Mouse (Mus musculus): ENCODE results near the gene Clybl.

Clybl gene

DNA sequence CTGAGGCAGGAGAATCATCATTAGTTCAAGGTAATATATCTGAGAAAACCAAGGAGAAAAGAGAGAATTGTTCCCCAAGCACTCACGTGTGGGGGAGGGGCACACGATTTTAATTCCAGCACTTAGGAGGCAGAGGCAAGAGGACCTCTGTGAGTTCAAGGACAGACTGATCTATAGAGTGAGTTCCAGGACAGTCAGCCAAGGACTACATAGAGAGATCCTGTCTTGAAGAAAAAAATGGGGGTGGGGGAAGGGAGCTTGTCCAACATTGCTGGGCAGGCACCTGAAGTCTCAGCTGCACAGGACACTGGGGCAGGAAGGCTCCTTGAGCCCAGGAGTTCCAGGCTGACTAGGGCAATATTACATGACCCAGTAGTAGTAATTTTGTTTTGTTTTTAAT lies 233.3 kb downstream of the Clybl start:
- no peak for DNase-seq (ENCODE audit: low spot score in 2 of 2)

- DNase-seq (ENCODE audit: low spot score in 2 of 2): no peak
These were observed 234.8 kb downstream of the Clybl start for GRCm38 (mm10) chr14:122416166-122416771.

DNA sequence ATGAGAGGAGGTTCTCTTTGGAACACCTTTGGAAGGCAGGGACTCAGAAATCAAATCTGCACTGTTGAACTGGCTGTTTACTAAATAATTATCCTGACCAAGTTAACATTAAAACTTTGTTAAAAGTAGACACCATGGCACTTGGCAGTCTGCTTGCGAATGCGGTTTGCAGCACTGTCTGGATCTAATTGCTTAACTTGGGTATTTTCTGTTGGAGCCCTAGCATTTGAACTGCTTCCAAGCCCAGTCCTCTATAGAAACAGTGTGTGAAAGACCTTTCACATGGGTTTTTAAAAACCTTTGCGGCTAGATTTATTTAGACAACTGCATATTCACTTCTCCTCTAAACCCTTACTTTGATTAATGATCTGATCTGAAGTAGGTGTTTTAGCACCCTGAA lies 242.9 kb downstream of the Clybl start:
- DNase-seq (ENCODE audit: low spot score in 2 of 2): no peak

GRCm38 (mm10) chr14:122426529-122427203 lies 245.2 kb downstream of the Clybl start:
- DNase-seq (ENCODE audit: low spot score in 2 of 2): no peak

GRCm38 (mm10) chr14:122427204-122427560 lies 245.7 kb downstream of the Clybl start:
- no peak for DNase-seq (ENCODE audit: low spot score in 2 of 2)

DNA sequence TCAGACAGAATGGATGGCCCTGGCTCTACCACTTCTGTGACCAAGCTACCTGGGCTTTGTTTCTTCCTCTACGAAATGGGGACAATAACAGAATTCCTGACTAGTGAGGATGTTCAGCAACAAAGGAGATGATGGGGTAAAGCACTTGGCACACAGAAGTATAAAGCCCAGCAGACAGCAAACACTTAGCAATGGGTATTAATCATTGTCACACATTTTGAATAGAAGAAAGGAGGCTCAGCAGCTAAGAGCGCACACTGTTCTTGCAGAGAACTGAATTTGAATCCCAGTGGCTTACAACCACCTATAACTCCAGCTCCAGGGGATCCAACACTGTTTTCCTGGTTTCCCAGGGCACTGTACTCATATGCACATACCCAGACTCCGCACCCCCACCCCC lies 246.2 kb downstream of the Clybl start:
- DNase-seq (ENCODE audit: low spot score in 2 of 2): no peak

GRCm38 (mm10) chr14:122432558-122432957 lies 251.1 kb downstream of the Clybl start:
- no peak for DNase-seq (ENCODE audit: low spot score in 2 of 2)

DNA sequence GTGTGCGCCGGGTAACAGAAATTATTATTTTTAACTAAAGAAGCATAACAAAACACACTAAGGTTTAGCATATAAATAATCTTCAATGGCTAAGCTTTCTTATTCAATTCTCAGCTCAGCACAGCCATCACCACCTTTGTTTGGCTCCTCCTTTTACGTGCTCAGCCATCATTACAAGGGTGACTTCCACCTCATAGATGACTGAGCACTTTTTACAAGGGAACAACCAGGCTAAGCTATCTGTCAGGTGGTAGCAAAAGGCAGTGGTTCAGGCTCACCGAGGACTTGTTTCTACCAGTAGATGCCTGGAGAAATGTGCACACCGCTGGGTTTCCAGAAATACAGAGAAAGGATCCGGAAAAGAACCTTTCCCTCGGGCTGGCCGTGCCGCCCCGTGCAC lies 252.5 kb downstream of the Clybl start:
- DNase-seq (ENCODE audit: low spot score in 2 of 2): no peak

- no peak for DNase-seq (ENCODE audit: low spot score in 2 of 2)
These were observed 255.3 kb downstream of the Clybl start for GRCm38 (mm10) chr14:122436850-122437249.

GRCm38 (mm10) chr14:122449601-122450495 lies 268.3 kb downstream of the Clybl start:
- no peak for DNase-seq (ENCODE audit: low spot score in 2 of 2)

GRCm38 (mm10) chr14:122450496-122451382 lies 269.2 kb downstream of the Clybl start, which contains the start of gene Gm5089:
Gm5089 (minus strand) TSS chr14:122451115.
- DNase-seq (ENCODE audit: low spot score in 2 of 2): no peak

GRCm38 (mm10) chr14:122451551-122452145 lies 270.1 kb downstream of the Clybl start:
- no peak for DNase-seq (ENCODE audit: low spot score in 2 of 2)

All from heart, adult 9 months (tissue).